Mouse (Mus musculus): ENCODE results near the gene C2cd4b. TPM values are rescaled to one million over a fixed set of nuclear protein-coding genes. Genes with fewer than 3 reads are reported as not detected.

C2cd4b gene
- polyA plus RNA-seq (2015; fragmentation: Nextera tagmentation; extraction: Ambion mirVana) = 0.15 and 0.19 TPM in 2 replicates

GRCm38 (mm10) chr9:67759163-67759955 is at the start of gene C2cd4b:
Gene C2cd4b (plus strand): TSS chr9:67759437.
- peaks cover 51% of the 10 kb centered on the region for H3K27me3 ChIP-seq
- 1% methylated on average over 49 of the region's 49 CpGs for WGBS

DNA sequence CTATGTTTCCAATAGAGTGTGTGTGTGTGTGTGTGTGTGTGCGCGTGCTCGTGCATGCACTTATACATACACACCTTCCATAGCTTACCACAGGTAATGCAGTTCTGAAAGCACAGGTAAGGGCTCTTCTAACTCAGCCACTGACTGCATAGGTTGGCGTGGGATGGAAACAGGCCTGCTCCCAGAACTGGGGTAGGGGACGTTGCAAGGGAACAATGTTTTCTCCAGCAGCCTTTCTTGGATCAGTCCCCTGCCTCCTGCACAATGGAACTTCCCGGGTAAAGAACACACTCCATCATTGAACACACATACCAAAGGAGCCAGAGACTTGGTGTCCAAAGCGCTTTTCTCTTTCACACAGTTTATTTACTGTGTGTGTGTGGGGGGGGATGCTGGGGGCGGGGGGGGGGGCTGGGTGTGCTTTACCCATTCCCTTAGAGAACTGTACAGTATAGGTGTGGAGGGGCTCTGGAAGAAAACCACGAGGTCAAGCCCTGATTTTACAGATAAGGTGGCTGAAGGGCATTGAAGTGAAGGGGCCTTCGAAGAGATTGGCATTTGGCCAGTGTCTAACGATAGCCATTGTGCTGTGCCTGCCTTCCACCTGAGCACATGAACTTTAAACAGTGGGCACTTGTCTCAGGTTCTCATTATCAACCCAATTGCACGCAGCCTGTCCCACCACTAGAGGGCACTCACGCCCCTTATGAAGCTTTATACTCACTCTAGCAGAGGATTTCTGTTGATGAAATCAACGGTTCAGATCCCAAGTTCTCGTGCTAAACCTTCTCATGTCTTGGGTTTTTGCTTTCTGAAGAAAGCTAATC is 48.0 kb upstream of the C2cd4b start:
- H3K4me3 ChIP-seq = no peak overlapping the region
- ATAC-seq (ENCODE audit: insufficient number of reproducible peaks, insufficient read depth, low FRiP score, low TSS enrichment, low read depth) = no peak
- H3K4me1 ChIP-seq = no peaks in the 10 kb centered on the region
- peaks cover 3% of the 10 kb centered on the region; the same call in 1 of the 2 replicates for H3K27me3 ChIP-seq
- H3K4me2 ChIP-seq = no peak overlapping the region
- no peak overlapping the region for H3K27ac ChIP-seq
- no peak overlapping the region for H3K9ac ChIP-seq
- no peaks in the 10 kb centered on the region for H3K9me3 ChIP-seq
- H3K36me3 ChIP-seq = no peaks in the 10 kb centered on the region
- WGBS = 42% methylated on average over 15 of the region's 15 CpGs

More at GRCm38 (mm10) chr9:67759163-67759955, at the start of gene C2cd4b:
- peak within 1 kb of the TSS; percentile 75 for H3K9ac ChIP-seq
- ATAC-seq (ENCODE audit: insufficient number of reproducible peaks, insufficient read depth, low FRiP score, low TSS enrichment, low read depth) = no peak
- peak within 1 kb of the TSS; percentile 64 for H3K4me3 ChIP-seq
- H3K36me3 ChIP-seq = no peaks in the 10 kb centered on the region
- no peak within 1 kb of the TSS for H3K27ac ChIP-seq
- H3K9me3 ChIP-seq = no peaks in the 10 kb centered on the region
- peaks cover 13% of the 10 kb centered on the region for H3K4me1 ChIP-seq
- H3K4me2 ChIP-seq = peak within 1 kb of the TSS; percentile 98

- 79% methylated on average over 9 of the region's 9 CpGs for WGBS
- Histone ChIP-seq H3K4me1 (no peaks in the 10 kb centered on the region), H3K36me3 (no peaks in the 10 kb centered on the region), H3K9ac (no peak overlapping the region), H3K27ac (no peak overlapping the region), H3K9me3 (no peaks in the 10 kb centered on the region), H3K27me3 (peaks cover 3% of the 10 kb centered on the region; the same call in 1 of the 2 replicates), H3K4me3 (no peak overlapping the region), H3K4me2 (no peak overlapping the region)
- ATAC-seq (ENCODE audit: insufficient number of reproducible peaks, insufficient read depth, low FRiP score, low TSS enrichment, low read depth) = no peak
These were observed 47.1 kb upstream of the C2cd4b start for GRCm38 (mm10) chr9:67712146-67712545.

- no peak overlapping the region for H3K27ac ChIP-seq
- H3K27me3 ChIP-seq = no peaks in the 10 kb centered on the region
- 92% methylated on average over 3 of the region's 3 CpGs for WGBS
- no peak for ATAC-seq (ENCODE audit: insufficient number of reproducible peaks, insufficient read depth, low FRiP score, low TSS enrichment, low read depth)
- no peak overlapping the region for H3K4me3 ChIP-seq
- H3K9me3 ChIP-seq = no peaks in the 10 kb centered on the region
- no peak overlapping the region for H3K4me2 ChIP-seq
- no peak overlapping the region for H3K9ac ChIP-seq
- H3K4me1 ChIP-seq = no peaks in the 10 kb centered on the region
- no peaks in the 10 kb centered on the region for H3K36me3 ChIP-seq
These were observed 42.2 kb upstream of the C2cd4b start for GRCm38 (mm10) chr9:67717081-67717480.

GRCm38 (mm10) chr9:67718596-67718995 is 40.6 kb upstream of the C2cd4b start:
- no peaks in the 10 kb centered on the region for H3K4me1 ChIP-seq
- no peak overlapping the region for H3K4me2 ChIP-seq
- no peaks in the 10 kb centered on the region for H3K27me3 ChIP-seq
- ATAC-seq (ENCODE audit: insufficient number of reproducible peaks, insufficient read depth, low FRiP score, low TSS enrichment, low read depth) = no peak
- no peak overlapping the region for H3K4me3 ChIP-seq
- WGBS = 42% methylated on average over 3 of the region's 3 CpGs
- H3K9ac ChIP-seq = no peak overlapping the region
- no peaks in the 10 kb centered on the region for H3K9me3 ChIP-seq
- no peak overlapping the region for H3K27ac ChIP-seq
- no peaks in the 10 kb centered on the region for H3K36me3 ChIP-seq

DNA sequence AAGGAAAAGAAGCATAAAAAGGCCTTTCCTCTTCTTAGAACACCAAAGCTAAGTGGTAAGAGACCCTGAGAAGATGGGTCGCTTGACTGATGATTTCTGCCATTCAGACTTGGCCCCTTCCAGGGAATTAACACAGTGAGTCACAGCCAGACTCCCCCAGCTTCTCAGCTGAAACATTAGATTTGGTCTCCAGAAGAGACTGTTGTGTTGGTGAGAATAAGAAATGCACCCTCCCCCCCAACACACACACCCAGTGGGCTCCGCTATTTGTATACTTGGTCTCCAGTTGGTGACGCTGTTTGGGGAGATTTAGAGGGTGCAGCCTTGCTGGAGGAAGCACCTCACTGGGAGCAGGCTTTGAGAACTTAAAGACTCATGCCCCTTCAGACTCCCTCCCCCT is 39.1 kb upstream of the C2cd4b start:
- H3K9me3 ChIP-seq = no peaks in the 10 kb centered on the region
- H3K4me3 ChIP-seq = no peak overlapping the region
- no peaks in the 10 kb centered on the region for H3K36me3 ChIP-seq
- H3K27me3 ChIP-seq = no peaks in the 10 kb centered on the region
- no peak overlapping the region for H3K4me2 ChIP-seq
- no peaks in the 10 kb centered on the region for H3K4me1 ChIP-seq
- no peak for ATAC-seq (ENCODE audit: insufficient number of reproducible peaks, insufficient read depth, low FRiP score, low TSS enrichment, low read depth)
- 66% methylated on average over 3 of the region's 3 CpGs for WGBS
- H3K27ac ChIP-seq = no peak overlapping the region
- H3K9ac ChIP-seq = no peak overlapping the region

- Histone ChIP-seq H3K27ac (no peak overlapping the region), H3K9ac (no peak overlapping the region), H3K4me1 (peaks cover 4% of the 10 kb centered on the region; the same call in 1 of the 2 replicates), H3K4me3 (no peak overlapping the region), H3K4me2 (no peak overlapping the region), H3K27me3 (no peaks in the 10 kb centered on the region), H3K9me3 (no peaks in the 10 kb centered on the region), H3K36me3 (no peaks in the 10 kb centered on the region)
- WGBS = 86% methylated on average over 8 of the region's 8 CpGs
- ATAC-seq (ENCODE audit: insufficient number of reproducible peaks, insufficient read depth, low FRiP score, low TSS enrichment, low read depth) = no peak
These were observed 36.9 kb upstream of the C2cd4b start for GRCm38 (mm10) chr9:67722378-67722777.

DNA sequence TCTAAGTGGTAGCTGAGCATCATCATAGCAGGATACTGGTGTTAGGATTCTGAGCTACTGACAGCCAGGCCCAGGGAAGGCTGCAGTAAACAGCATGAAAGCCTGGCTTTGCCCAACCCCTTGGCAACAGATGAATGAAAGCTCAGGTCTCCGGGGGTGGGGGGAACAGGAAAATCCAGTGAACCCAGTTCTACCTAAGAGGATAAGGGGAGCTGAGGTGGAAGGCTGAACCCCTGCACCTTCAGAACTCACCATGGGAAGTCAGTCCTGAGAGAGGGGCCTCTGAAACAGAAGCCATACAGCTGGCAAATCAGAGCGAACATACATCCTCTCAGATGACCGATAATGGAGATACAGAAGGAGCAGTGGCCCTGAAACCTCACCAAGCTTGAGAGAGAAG is 34.0 kb upstream of the C2cd4b start:
- Histone ChIP-seq H3K4me1 (peaks cover 4% of the 10 kb centered on the region; the same call in 1 of the 2 replicates), H3K27ac (peak overlapping the region; percentile 34; the same call in 1 of the 2 replicates), H3K4me3 (no peak overlapping the region), H3K9me3 (no peaks in the 10 kb centered on the region), H3K27me3 (no peaks in the 10 kb centered on the region), H3K36me3 (no peaks in the 10 kb centered on the region), H3K9ac (no peak overlapping the region), H3K4me2 (no peak overlapping the region)
- 58% methylated on average over 3 of the region's 3 CpGs for WGBS
- no peak for ATAC-seq (ENCODE audit: insufficient number of reproducible peaks, insufficient read depth, low FRiP score, low TSS enrichment, low read depth)

GRCm38 (mm10) chr9:67733716-67734115 is 25.5 kb upstream of the C2cd4b start:
- Histone ChIP-seq H3K9me3 (no peaks in the 10 kb centered on the region), H3K36me3 (no peaks in the 10 kb centered on the region), H3K4me1 (peaks cover 2% of the 10 kb centered on the region; the same call in 1 of the 2 replicates), H3K4me2 (no peak overlapping the region), H3K27ac (no peak overlapping the region), H3K9ac (no peak overlapping the region), H3K27me3 (no peaks in the 10 kb centered on the region), H3K4me3 (no peak overlapping the region)
- ATAC-seq (ENCODE audit: insufficient number of reproducible peaks, insufficient read depth, low FRiP score, low TSS enrichment, low read depth) = no peak
- 95% methylated on average over 15 of the region's 15 CpGs for WGBS

- Histone ChIP-seq H3K4me1 (peaks cover 2% of the 10 kb centered on the region; the same call in 1 of the 2 replicates), H3K4me3 (no peak overlapping the region), H3K9ac (no peak overlapping the region), H3K36me3 (no peaks in the 10 kb centered on the region), H3K4me2 (no peak overlapping the region), H3K9me3 (no peaks in the 10 kb centered on the region), H3K27ac (no peak overlapping the region), H3K27me3 (no peaks in the 10 kb centered on the region)
- ATAC-seq (ENCODE audit: insufficient number of reproducible peaks, insufficient read depth, low FRiP score, low TSS enrichment, low read depth) = no peak
- 51% methylated on average over 11 of the region's 11 CpGs for WGBS
These were observed 23.8 kb upstream of the C2cd4b start for GRCm38 (mm10) chr9:67735426-67735825.

DNA sequence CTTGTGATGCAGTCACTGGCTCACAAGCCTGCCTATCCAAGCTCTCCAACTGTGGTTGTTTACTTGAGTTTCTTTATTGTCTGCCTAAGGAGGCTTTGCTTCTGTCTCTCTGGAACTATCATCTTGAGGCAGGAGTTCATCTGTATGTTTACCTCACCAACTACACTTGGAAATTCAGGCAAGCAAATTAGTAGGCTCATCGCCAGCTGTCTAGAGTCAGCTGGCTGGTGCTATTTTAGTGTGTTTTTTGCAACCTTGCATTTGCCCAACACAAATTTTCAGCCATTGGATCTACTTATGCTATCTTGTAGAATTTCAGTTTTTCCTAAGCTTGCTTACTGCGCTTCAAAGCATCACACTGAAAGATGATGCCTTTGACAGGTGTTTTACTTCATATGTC is 18.0 kb upstream of the C2cd4b start:
- WGBS = 86% methylated on average over 2 of the region's 2 CpGs

More for the DNA sequence above, 18.0 kb upstream of the C2cd4b start:
- ATAC-seq (ENCODE audit: insufficient number of reproducible peaks, insufficient read depth, low FRiP score, low TSS enrichment, low read depth) = no peak
- no peaks in the 10 kb centered on the region for H3K27me3 ChIP-seq
- H3K4me2 ChIP-seq = no peak overlapping the region
- 0 out of 2 replicates have a peak, but pooled peaks cover 1% of the 10 kb centered on the region for H3K4me1 ChIP-seq
- no peaks in the 10 kb centered on the region for H3K36me3 ChIP-seq
- H3K27ac ChIP-seq = no peak overlapping the region
- no peak overlapping the region for H3K4me3 ChIP-seq
- no peaks in the 10 kb centered on the region for H3K9me3 ChIP-seq
- H3K9ac ChIP-seq = no peak overlapping the region
